Mouse (Mus musculus): ENCODE results near the gene Rab43.

DNA sequence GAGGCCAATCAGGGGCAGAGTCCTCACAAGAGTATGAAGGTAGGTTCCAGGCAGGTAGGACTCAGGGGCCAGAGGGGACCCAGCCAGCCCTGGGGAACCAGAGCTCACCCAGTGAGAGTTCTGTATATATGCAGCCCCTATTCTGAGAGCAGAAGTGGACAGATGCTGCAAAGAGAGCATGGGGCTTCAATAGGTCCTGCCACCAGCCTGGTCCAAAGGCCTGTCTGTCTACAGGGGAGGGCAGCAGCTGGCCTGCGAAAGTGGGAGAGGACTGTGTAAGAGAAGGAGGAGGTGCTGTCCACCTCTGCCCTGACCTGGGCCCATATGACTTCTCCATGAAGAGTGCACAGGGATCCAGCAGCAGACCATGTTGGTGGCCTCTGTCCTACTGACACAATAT is 35.3 kb downstream of the Rab43 start:
- no peak for TF ChIP-seq EP300 (IDR thresholded peaks at IDR 0.05; ENCODE audit: insufficient read depth, low read depth, low read length)
- TF ChIP-seq CTCF (IDR thresholded peaks at IDR 0.05; ENCODE audit: low read depth, low read length), result no peak
- TF ChIP-seq POLR2A (IDR thresholded peaks at IDR 0.05; ENCODE audit: insufficient read depth, low read length), result no peak

Measured in ES-Bruce4 (cell line).